Mouse (Mus musculus) spleen, adult 2 months (tissue): ENCODE measurements around the gene Ndel1.

Experiments used
- CTCF ChIP-seq: fragments of 200-500 bp; IDR thresholded peaks from 2 replicates; pipeline ENCODE4 v1.5.1; 2011; ENCODE audit warnings: mild to moderate bottlenecking, inconsistent platforms; ENCODE audit not compliant: insufficient read depth, insufficient read length, insufficient replicate concordance; ENCODE audit errors: extremely low read depth
- POLR2A ChIP-seq: fragments of 200-500 bp; IDR thresholded peaks from 2 replicates; pipeline ENCODE4 v1.6.1; 2011; ENCODE audit warnings: low read depth, low read length, inconsistent platforms

DNA sequence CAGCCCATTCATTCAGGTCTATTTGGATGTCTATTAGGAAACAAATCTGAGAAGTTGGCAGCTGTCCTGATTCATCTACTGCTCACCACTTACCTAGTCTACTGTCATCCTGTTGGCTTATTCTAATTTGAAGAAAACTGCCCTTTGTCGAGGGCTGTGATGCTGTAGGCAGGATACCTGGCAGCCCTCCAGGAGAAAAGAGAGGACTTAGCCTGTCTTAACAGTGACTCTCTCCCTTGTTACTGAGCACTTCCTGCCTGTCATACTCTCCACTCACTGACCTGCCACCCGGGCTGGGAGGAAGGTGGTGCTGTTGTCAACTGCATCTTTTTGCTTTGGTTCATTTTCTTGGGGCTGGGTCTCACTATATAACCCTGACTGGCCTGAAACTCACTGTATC, 19.0 kb upstream of the Ndel1 start:
- no peak for TF ChIP-seq CTCF
- TF ChIP-seq POLR2A = no peak
